Mouse (Mus musculus) limb, embryonic 14.5 days (tissue): ENCODE measurements around the gene Gramd2. TPM values are rescaled to one million over a fixed set of nuclear protein-coding genes. Genes with fewer than 3 reads are reported as not detected.
A peak's percentile ranks its signal among the peaks of the same experiment; 100 is the strongest.

Source experiments
- ATAC-seq: fragments of 200-750 bp; cut with Nextera tagmentation; 2 replicates; pipeline ENCODE4 v1.8.0; 2017; ENCODE audit warnings: low read depth, moderate number of reproducible peaks, moderate TSS enrichment; ENCODE audit not compliant: low FRiP score
- DNase-seq: peaks from one replicate; pipeline ENCODE4 v3.0.0-alpha.2; 2015; ENCODE audit warnings: low spot score
- H3K27ac ChIP-seq: fragments of 300-500 bp; sonication (generic); replicated peaks from 2 replicates; pipeline ENCODE4 v1.5.1; 2014; ENCODE audit warnings: low read depth, mild to moderate bottlenecking, low read length, moderate library complexity, mixed read lengths
- H3K27me3 ChIP-seq: fragments of 300-500 bp; sonication (generic); 2 replicates; pipeline ENCODE4 v1.6.1; 2014; ENCODE audit warnings: low read length, mixed read lengths; ENCODE audit not compliant: control insufficient read depth, insufficient read depth
- H3K36me3 ChIP-seq: fragments of 300-500 bp; sonication (generic); 2 replicates; pipeline ENCODE4 v1.6.1; 2014; ENCODE audit warnings: mild to moderate bottlenecking, low read length, moderate library complexity, mixed read lengths; ENCODE audit not compliant: control insufficient read depth, insufficient read depth
- H3K4me1 ChIP-seq: fragments of 300-500 bp; sonication (generic); 2 replicates; pipeline ENCODE4 v1.6.1; 2014; ENCODE audit warnings: antibody characterized with exemption, low read length, mixed read lengths; ENCODE audit not compliant: control insufficient read depth, insufficient read depth
- H3K4me2 ChIP-seq: fragments of 300-500 bp; sonication (generic); replicated peaks from 2 replicates; pipeline ENCODE4 v1.6.1; 2014; ENCODE audit warnings: low read depth, mild to moderate bottlenecking, low read length, moderate library complexity; ENCODE audit not compliant: severe bottlenecking
- H3K4me3 ChIP-seq: fragments of 300-500 bp; sonication (generic); replicated peaks from 2 replicates; pipeline ENCODE4 v1.5.1; 2014; ENCODE audit warnings: low read length
- H3K9ac ChIP-seq: fragments of 300-500 bp; sonication (generic); 2 replicates; pipeline ENCODE4 v1.6.1; 2014; ENCODE audit warnings: mild to moderate bottlenecking, low read depth, low read length, moderate library complexity; ENCODE audit not compliant: severe bottlenecking
- H3K9me3 ChIP-seq: fragments of 300-500 bp; sonication (generic); 2 replicates; pipeline ENCODE4 v1.6.1; 2016; ENCODE audit warnings: low read length; ENCODE audit not compliant: control insufficient read depth
- POLR2A ChIP-seq: fragments of 200-500 bp; IDR thresholded peaks from 2 replicates; pipeline ENCODE4 v1.8.0; 2012; ENCODE audit warnings: inconsistent platforms, mild to moderate bottlenecking, moderate library complexity, borderline replicate concordance; ENCODE audit not compliant: insufficient read depth, insufficient read length; ENCODE audit errors: extremely low read depth
- WGBS: fragments of 180-500 bp; shearing (Covaris S2); extraction: QIAGEN DNeasy Blood & Tissue Kit; methylation state at CpG from one replicate; pipeline ENCODE4 v1.1.7; 2014; 5-methylcytosine and 5-hydroxymethylcytosine counted together
- polyA plus RNA-seq, 2 experiments: library from polyadenylated mRNA; depleted of rRNA in 1 of 2; stranded (reverse) in 1 of 2; unstranded in 1 of 2; fragments of >200 nt; fragmentation: Nextera tagmentation in 1 of 2; extraction: Ambion mirVana in 1 of 2; gene quantifications; 2 replicates each; pipeline versions ENCODE4 v1.2.1 to v1.2.3; 2012 to 2014

Gene Gramd2
- polyA plus RNA-seq, 2 experiments: 3.1 to 10.5 TPM

- Histone ChIP-seq H3K27me3 (no peaks in the 10 kb centered on the region), H3K36me3 (peaks cover 37% of the 10 kb centered on the region), H3K27ac (peak overlapping the region; percentile 10; the same call in 1 of the 2 replicates), H3K9ac (no peak overlapping the region), H3K4me2 (peak overlapping the region; percentile 84), H3K9me3 (no peaks in the 10 kb centered on the region), H3K4me1 (peaks cover 35% of the 10 kb centered on the region), H3K4me3 (peak overlapping the region; percentile 62)
- ATAC-seq (0 out of 2 replicates have a peak, but pooled peaks have one; percentile 20), DNase-seq (peak; percentile 90)
- WGBS: 11% methylated on average over 14 of the region's 14 CpGs
- TF ChIP-seq POLR2A: no peak
Observed at GRCm38 (mm10) chr9:59659036-59660026, 20.6 kb upstream of the Gramd2 start.

- no peak overlapping the region for H3K4me3 ChIP-seq
- H3K4me2 ChIP-seq: peak overlapping the region; percentile 84
- H3K36me3 ChIP-seq: peaks cover 48% of the 10 kb centered on the region
- no peaks in the 10 kb centered on the region for H3K9me3 ChIP-seq
- H3K27me3 ChIP-seq: no peaks in the 10 kb centered on the region
- no peak overlapping the region for H3K9ac ChIP-seq
- no peak for ATAC-seq
- H3K4me1 ChIP-seq: peaks cover 35% of the 10 kb centered on the region
- no peak for TF ChIP-seq POLR2A
- WGBS: 58% methylated on average over 10 of the region's 10 CpGs
- H3K27ac ChIP-seq: peak overlapping the region; percentile 43; the same call in 1 of the 2 replicates
- DNase-seq: no peak
Observed at GRCm38 (mm10) chr9:59660421-59660820, 19.5 kb upstream of the Gramd2 start.

- Histone ChIP-seq H3K27ac (no peak overlapping the region), H3K27me3 (no peaks in the 10 kb centered on the region), H3K4me3 (no peak overlapping the region), H3K4me1 (peaks cover 35% of the 10 kb centered on the region), H3K36me3 (peaks cover 58% of the 10 kb centered on the region), H3K9me3 (no peaks in the 10 kb centered on the region), H3K4me2 (no peak overlapping the region), H3K9ac (no peak overlapping the region)
- ATAC-seq (no peak), DNase-seq (no peak)
- 62% methylated on average over 6 of the region's 6 CpGs for WGBS
- no peak for TF ChIP-seq POLR2A
Observed at GRCm38 (mm10) chr9:59661298-59661975, 18.5 kb upstream of the Gramd2 start.

- Histone ChIP-seq H3K27me3 (no peaks in the 10 kb centered on the region), H3K36me3 (peaks cover 76% of the 10 kb centered on the region), H3K9ac (no peak overlapping the region), H3K4me1 (peaks cover 30% of the 10 kb centered on the region), H3K27ac (no peak overlapping the region), H3K4me2 (no peak overlapping the region), H3K4me3 (no peak overlapping the region), H3K9me3 (no peaks in the 10 kb centered on the region)
- TF ChIP-seq POLR2A: no peak
- no peak for DNase-seq
- WGBS: 81% methylated on average over 7 of the region's 7 CpGs
- ATAC-seq: no peak
Observed at GRCm38 (mm10) chr9:59663226-59663625, 16.7 kb upstream of the Gramd2 start.

DNA sequence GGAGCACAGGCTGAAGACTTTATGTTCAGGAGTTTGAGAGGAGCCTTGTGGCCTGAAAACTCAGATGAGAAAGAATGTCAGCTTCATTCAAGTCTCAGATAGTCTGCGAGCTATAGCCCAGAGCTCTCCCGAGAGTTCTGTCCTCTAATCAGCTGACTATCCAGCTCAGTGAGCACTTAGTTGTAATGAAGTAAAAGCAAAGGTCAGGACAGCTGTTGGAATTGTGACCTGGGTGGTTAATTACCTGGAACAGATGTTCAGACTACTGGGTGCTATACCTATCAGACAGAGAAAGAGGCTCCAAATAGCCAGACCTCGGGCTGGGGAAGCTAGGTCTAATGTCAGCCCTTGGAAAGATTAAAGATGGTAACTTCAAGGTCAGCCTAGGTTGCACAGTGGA is 16.0 kb upstream of the Gramd2 start:
- Histone ChIP-seq H3K9ac (no peak overlapping the region), H3K4me3 (no peak overlapping the region), H3K9me3 (no peaks in the 10 kb centered on the region), H3K27me3 (no peaks in the 10 kb centered on the region), H3K27ac (no peak overlapping the region), H3K4me2 (no peak overlapping the region), H3K36me3 (peaks cover 83% of the 10 kb centered on the region), H3K4me1 (peaks cover 24% of the 10 kb centered on the region)
- no peak for DNase-seq
- ATAC-seq: no peak
- 56% methylated on average over 3 of the region's 3 CpGs for WGBS
- no peak for TF ChIP-seq POLR2A
